Mouse (Mus musculus) myocyte (in vitro differentiated cells): ENCODE data around the gene Vps45.

Source experiments
- MAX ChIP-seq: IDR thresholded peaks from one replicate; pipeline ENCODE4 v1.6.1; 2011; ENCODE audit warnings: low read depth, mild to moderate bottlenecking, control low read depth
- POLR2A ChIP-seq: IDR thresholded peaks from one replicate; pipeline ENCODE4 v1.6.1; 2011; ENCODE audit warnings: low read depth, mild to moderate bottlenecking, control low read depth, moderate library complexity; ENCODE audit not compliant: insufficient read length
- POLR2AphosphoS2 ChIP-seq: IDR thresholded peaks from one replicate; pipeline ENCODE4 v1.6.1; 2011; ENCODE audit warnings: low read depth, control low read depth; ENCODE audit not compliant: insufficient read length

DNA sequence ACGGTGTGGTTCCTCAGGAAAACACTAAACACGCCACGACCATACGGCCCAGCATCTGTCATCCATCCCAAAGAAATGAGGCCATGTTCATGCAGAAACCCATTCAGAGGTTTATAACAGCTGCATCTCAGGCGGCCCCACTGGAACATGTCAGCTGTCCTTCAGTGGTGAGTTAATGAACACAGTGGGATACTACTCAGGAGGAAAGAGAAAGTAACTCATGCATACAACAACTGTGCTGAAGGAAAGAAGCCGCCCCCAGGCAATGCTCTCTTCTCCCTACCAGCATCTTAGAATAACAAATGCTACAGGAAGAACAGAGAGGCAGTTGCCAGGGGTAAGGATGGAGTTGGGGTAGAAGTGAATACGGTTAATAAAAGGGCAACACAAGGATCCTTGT lies 7.5 kb downstream of the Vps45 start:
- TF ChIP-seq MAX (no peak), POLR2A (no peak), POLR2AphosphoS2 (no peak)
